Mouse (Mus musculus): Measurements from ENCODE around the gene Arl6ip4.

DNA sequence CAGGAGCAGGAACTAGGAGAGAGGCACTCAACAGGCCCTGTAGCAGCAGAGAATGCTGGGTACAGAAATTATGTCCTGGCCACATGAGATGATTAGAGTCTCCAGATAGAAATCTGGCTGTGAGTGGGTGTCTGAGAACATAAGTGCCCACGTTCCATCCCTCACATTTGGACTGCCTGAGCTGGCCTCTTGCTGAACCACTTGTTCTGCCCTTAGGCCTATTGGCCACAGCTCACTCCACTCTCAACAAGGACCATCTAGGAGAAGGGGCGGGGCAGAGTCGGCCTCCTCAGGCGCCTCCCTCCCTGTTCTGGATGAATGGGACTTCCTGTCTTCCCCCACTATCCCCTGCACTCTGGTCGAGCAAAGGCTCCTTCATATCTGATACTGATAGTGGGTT is 33.1 kb downstream of the Arl6ip4 start:
- TF ChIP-seq CTCF (conservative IDR thresholded peaks at IDR 0.05; ENCODE audit: low read length) (no peak), POU5F1 (IDR thresholded peaks at IDR 0.05; ENCODE audit: borderline replicate concordance, low read length) (no peak), NANOG (IDR thresholded peaks at IDR 0.05; ENCODE audit: borderline replicate concordance, low read length) (no peak)
